In the genomic region with DNA sequence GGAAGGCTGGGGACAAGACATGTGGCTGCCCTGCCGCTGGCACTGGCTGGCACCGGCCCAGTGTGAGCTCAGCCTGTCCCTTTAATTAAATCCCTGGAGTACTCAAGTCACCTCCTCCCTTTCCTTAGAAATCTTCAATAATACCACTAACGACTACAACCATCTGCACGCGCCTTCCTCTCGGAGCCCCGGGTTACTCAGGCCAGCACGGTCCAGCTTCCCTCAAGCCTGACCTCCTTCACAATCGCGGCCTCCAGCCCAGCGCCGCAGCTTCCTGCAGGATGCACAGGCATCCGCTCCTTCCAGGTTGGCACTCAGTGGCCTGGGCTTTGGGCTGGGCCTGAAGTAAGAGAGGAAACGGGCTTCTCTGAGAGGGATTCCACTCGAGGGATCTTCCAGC, we compare ENCODE assay signal across 9 mouse cellular contexts. TPM values are rescaled to one million over a fixed set of nuclear protein-coding genes. Genes with fewer than 3 reads are reported as not detected.
A peak's percentile ranks its signal among the peaks of the same experiment; 100 is the strongest.
DNase-seq lines count a peak whose midpoint lies in the region; ATAC-seq and TF ChIP-seq lines count a peak whose summit lies in the region.
"Had no signal": no experiment of that assay in that cellular context is flagged by ENCODE, and none has a peak within 500 bp of the region (broad histone marks: within the 10 kb centered on the region; RNA-seq: fewer than 3 reads in every experiment).

No protein-coding gene starts in this region.

- H3K9me3 ChIP-seq in forebrain, embryonic 11.5 days (ENCODE audit: control insufficient read depth, low read length) = no peaks in the 10 kb centered on the region
- H3K9me3 ChIP-seq in forebrain, postnatal 0 days (ENCODE audit: low read length) = no peaks in the 10 kb centered on the region
- no peaks in the 10 kb centered on the region for H3K9me3 ChIP-seq in lung, embryonic 16.5 days (ENCODE audit: control insufficient read depth, low read length)

- H3K27ac ChIP-seq in forebrain, embryonic 11.5 days (ENCODE audit: low read depth, low read length) = no peak overlapping the region
- H3K27ac ChIP-seq in forebrain, postnatal 0 days (ENCODE audit: low read depth, low read length) = no peak overlapping the region
- H3K27ac ChIP-seq in lung, embryonic 16.5 days (ENCODE audit: low read length) = peak overlapping the region; percentile 76

- DNase-seq in forebrain, embryonic 11.5 days (ENCODE audit: low spot score) = peak; percentile 60
- DNase-seq in forebrain, postnatal 0 days = no peak
- DNase-seq in kidney, adult 9 months = peak; percentile 75
- no peak for DNase-seq in right cerebral cortex, postnatal 14 days
- DNase-seq in layer of hippocampus, adult 9-11 months = no peak
- DNase-seq in thymus, adult 18-20 months = no peak

- 0 out of 2 replicates have a peak overlapping the region, but pooled peaks have one; percentile 1 for H3K4me2 ChIP-seq in forebrain, embryonic 11.5 days (ENCODE audit: low read depth, low read length, severe bottlenecking)
- H3K4me2 ChIP-seq in forebrain, postnatal 0 days (ENCODE audit: low read depth) = no peak overlapping the region
- H3K4me2 ChIP-seq in lung, embryonic 16.5 days (ENCODE audit: low read depth, low read length) = no peak overlapping the region

- no peak overlapping the region for H3K4me3 ChIP-seq in forebrain, embryonic 11.5 days (ENCODE audit: low read depth, low read length)
- no peak overlapping the region for H3K4me3 ChIP-seq in forebrain, postnatal 0 days (ENCODE audit: low read depth, low read length)
- H3K4me3 ChIP-seq in lung, embryonic 16.5 days (ENCODE audit: low read length) = no peak overlapping the region
- H3K4me3 ChIP-seq: megakaryocyte, embryonic 14.5 days had no signal

- H3K36me3 ChIP-seq in forebrain, embryonic 11.5 days (ENCODE audit: control insufficient read depth, insufficient read depth, low read length) = no peaks in the 10 kb centered on the region
- no peaks in the 10 kb centered on the region for H3K36me3 ChIP-seq in forebrain, postnatal 0 days (ENCODE audit: insufficient read depth)
- H3K36me3 ChIP-seq in lung, embryonic 16.5 days (ENCODE audit: control insufficient read depth, insufficient read depth, low read length) = no peaks in the 10 kb centered on the region

- no peak overlapping the region for H3K9ac ChIP-seq in forebrain, embryonic 11.5 days (ENCODE audit: low read length)
- H3K9ac ChIP-seq in forebrain, postnatal 0 days = no peak overlapping the region
- H3K9ac ChIP-seq in lung, embryonic 16.5 days (ENCODE audit: low read length) = peak overlapping the region; percentile 39; the same call in 1 of the 2 replicates

- H3K4me1 ChIP-seq in forebrain, embryonic 11.5 days (replicated peaks; ENCODE audit: control insufficient read depth, insufficient read depth, low read length) = peaks cover 6% of the 10 kb centered on the region; the same call in 1 of the 2 replicates
- H3K4me1 ChIP-seq in forebrain, postnatal 0 days (ENCODE audit: insufficient read depth) = no peaks in the 10 kb centered on the region
- H3K4me1 ChIP-seq in lung, embryonic 16.5 days (replicated peaks; ENCODE audit: control insufficient read depth, insufficient read depth, low read length) = peaks cover 21% of the 10 kb centered on the region

- 0 out of 2 replicates have a peak, but pooled peaks have one; percentile 31 for ATAC-seq in forebrain, embryonic 11.5 days (replicated peaks; ENCODE audit: low FRiP score)
- no peak for ATAC-seq in forebrain, postnatal 0 days
- peak; percentile 89 for ATAC-seq in granulocyte monocyte progenitor cell, adult 5-6 weeks (replicated peaks; ENCODE audit: poor library complexity, severe bottlenecking)
- peak; percentile 86 for ATAC-seq in lung, embryonic 16.5 days (ENCODE audit: low read depth)

- no peak for TF ChIP-seq CTCF in forebrain, postnatal 0 days (IDR thresholded peaks at IDR 0.05; ENCODE audit: low read depth)

- no peaks in the 10 kb centered on the region for H3K27me3 ChIP-seq in forebrain, embryonic 11.5 days (ENCODE audit: control insufficient read depth, insufficient read depth, low read length)
- no peaks in the 10 kb centered on the region for H3K27me3 ChIP-seq in forebrain, postnatal 0 days (ENCODE audit: insufficient read depth, low read length)
- H3K27me3 ChIP-seq in lung, embryonic 16.5 days (ENCODE audit: control insufficient read depth, insufficient read depth, low read depth, low read length) = no peaks in the 10 kb centered on the region

- WGBS in forebrain, embryonic 11.5 days = 32% methylated on average over 15 of the region's 15 CpGs
- 23% methylated on average over 15 of the region's 15 CpGs for WGBS in forebrain, postnatal 0 days
- 32% methylated on average over 15 of the region's 15 CpGs for WGBS in lung, embryonic 16.5 days

RNA-seq across cellular contexts. Expression of a gene that starts 22.3 kb away (rescaled TPM):
- polyA plus RNA-seq in forebrain, embryonic 11.5 days (2014; fragmentation: Nextera tagmentation; extraction: Ambion mirVana) = 188 and 198 TPM in 2 replicates
- 239 and 261 TPM in 2 replicates for total RNA-seq in forebrain, postnatal 0 days (2014; rRNA removed)
- polyA plus RNA-seq in forebrain, postnatal 0 days (2015; fragmentation: Nextera tagmentation; extraction: Ambion mirVana) = 515 and 851 TPM in 2 replicates
- total RNA-seq in granulocyte monocyte progenitor cell, adult 5-6 weeks (2014; fragmentation: Nextera tagmentation) = 1.7 and 8.5 TPM in 2 replicates
- total RNA-seq in granulocyte monocyte progenitor cell, adult 5-6 weeks (2017) = 7.4 and 11.7 TPM in 2 replicates
- polyA plus RNA-seq in lung, embryonic 16.5 days (2015; fragmentation: Nextera tagmentation; extraction: Ambion mirVana) = 562 and 618 TPM in 2 replicates

Comparison
In these comparisons a context has a peak if more than half of its experiments do, and no peak if none do; other contexts are left out.
1. DNase-seq: peak in forebrain, embryonic 11.5 days (single experiment) and kidney, adult 9 months (single experiment); none in forebrain, postnatal 0 days (single experiment), right cerebral cortex, postnatal 14 days (single experiment), layer of hippocampus, adult 9-11 months (single experiment) and thymus, adult 18-20 months (0 of 2).